Mouse (Mus musculus): Measurements from ENCODE around the gene Pah. TPM values are rescaled to one million over a fixed set of nuclear protein-coding genes. Genes with fewer than 3 reads are reported as not detected.

Pah gene
- polyA plus RNA-seq, 1 experiment: not detected

- H3K27me3 ChIP-seq (ENCODE audit: control insufficient read depth, insufficient read depth, low read length): peaks cover 21% of the 10 kb centered on the region
- H3K4me3 ChIP-seq (ENCODE audit: low read depth, low read length): no peak overlapping the region
- no peaks in the 10 kb centered on the region for H3K4me1 ChIP-seq (ENCODE audit: control insufficient read depth, insufficient read depth, insufficient read length, low read length)
- no peaks in the 10 kb centered on the region for H3K36me3 ChIP-seq (ENCODE audit: control insufficient read depth, insufficient read depth, low read length)
- no peak overlapping the region for H3K27ac ChIP-seq (ENCODE audit: insufficient read depth, low read depth, low read length)
- WGBS: 4% methylated on average over 16 of the region's 16 CpGs
- TF ChIP-seq POLR2A (IDR thresholded peaks at IDR 0.05; ENCODE audit: low read depth, low read length): no peak
- no peak for TF ChIP-seq CTCF (IDR thresholded peaks at IDR 0.05; ENCODE audit: extremely low read depth, insufficient read length, insufficient replicate concordance, low read depth, low read length)
Observed at GRCm38 (mm10) chr10:87488429-87489145, 33.0 kb upstream of the Pah start.

DNA sequence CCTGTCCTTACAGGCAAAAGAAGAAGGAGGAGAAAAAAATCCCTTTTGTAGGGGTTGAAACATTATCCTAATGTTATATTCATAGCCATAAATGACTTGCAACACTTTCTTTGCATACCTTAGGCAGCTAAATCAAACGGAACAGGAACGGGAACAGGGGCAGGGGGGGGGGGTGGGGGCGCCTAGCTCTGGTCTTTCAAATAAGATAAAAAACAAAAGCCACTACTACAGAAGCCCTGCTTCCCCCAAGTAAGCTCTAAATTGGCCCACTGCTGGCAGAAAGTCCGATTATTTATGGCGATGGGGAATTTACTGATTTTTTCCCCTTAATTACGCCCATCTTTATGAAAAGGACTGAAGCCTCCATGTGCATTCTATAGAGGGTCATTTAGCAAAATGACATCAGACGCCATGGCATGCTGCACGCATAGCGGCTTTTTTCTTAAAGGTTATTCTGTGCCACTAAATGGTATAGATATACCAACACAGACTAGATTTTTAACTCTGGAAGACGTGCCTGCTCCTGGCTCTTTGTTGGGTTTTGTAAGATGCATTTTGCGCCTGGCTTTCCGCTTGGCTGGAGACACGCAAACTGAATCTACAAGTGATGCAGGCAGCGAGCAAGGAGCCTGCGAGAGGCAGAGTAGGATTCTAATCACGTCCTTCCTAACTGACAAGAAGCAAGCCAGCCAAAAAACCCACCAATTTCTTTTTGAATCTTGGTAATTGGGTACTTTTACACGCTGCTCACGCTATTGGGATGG is 32.2 kb upstream of the Pah start:
- no peak overlapping the region for H3K27ac ChIP-seq (ENCODE audit: insufficient read depth, low read depth, low read length)
- WGBS: 9% methylated on average over 18 of the region's 18 CpGs
- H3K4me1 ChIP-seq (ENCODE audit: control insufficient read depth, insufficient read depth, insufficient read length, low read length): no peaks in the 10 kb centered on the region
- peaks cover 22% of the 10 kb centered on the region for H3K27me3 ChIP-seq (ENCODE audit: control insufficient read depth, insufficient read depth, low read length)
- no peaks in the 10 kb centered on the region for H3K36me3 ChIP-seq (ENCODE audit: control insufficient read depth, insufficient read depth, low read length)
- TF ChIP-seq CTCF (IDR thresholded peaks at IDR 0.05; ENCODE audit: extremely low read depth, insufficient read length, insufficient replicate concordance, low read depth, low read length) (no peak), POLR2A (IDR thresholded peaks at IDR 0.05; ENCODE audit: low read depth, low read length) (no peak)
- no peak overlapping the region for H3K4me3 ChIP-seq (ENCODE audit: low read depth, low read length)

GRCm38 (mm10) chr10:87490328-87490727 is 31.3 kb upstream of the Pah start:
- WGBS: 12% methylated on average over 2 of the region's 2 CpGs
- H3K4me3 ChIP-seq (ENCODE audit: low read depth, low read length): no peak overlapping the region
- H3K4me1 ChIP-seq (ENCODE audit: control insufficient read depth, insufficient read depth, insufficient read length, low read length): no peaks in the 10 kb centered on the region
- no peak for TF ChIP-seq POLR2A (IDR thresholded peaks at IDR 0.05; ENCODE audit: low read depth, low read length)
- TF ChIP-seq CTCF (IDR thresholded peaks at IDR 0.05; ENCODE audit: extremely low read depth, insufficient read length, insufficient replicate concordance, low read depth, low read length): no peak
- H3K27me3 ChIP-seq (ENCODE audit: control insufficient read depth, insufficient read depth, low read length): peaks cover 22% of the 10 kb centered on the region
- no peak overlapping the region for H3K27ac ChIP-seq (ENCODE audit: insufficient read depth, low read depth, low read length)
- H3K36me3 ChIP-seq (ENCODE audit: control insufficient read depth, insufficient read depth, low read length): no peaks in the 10 kb centered on the region

DNA sequence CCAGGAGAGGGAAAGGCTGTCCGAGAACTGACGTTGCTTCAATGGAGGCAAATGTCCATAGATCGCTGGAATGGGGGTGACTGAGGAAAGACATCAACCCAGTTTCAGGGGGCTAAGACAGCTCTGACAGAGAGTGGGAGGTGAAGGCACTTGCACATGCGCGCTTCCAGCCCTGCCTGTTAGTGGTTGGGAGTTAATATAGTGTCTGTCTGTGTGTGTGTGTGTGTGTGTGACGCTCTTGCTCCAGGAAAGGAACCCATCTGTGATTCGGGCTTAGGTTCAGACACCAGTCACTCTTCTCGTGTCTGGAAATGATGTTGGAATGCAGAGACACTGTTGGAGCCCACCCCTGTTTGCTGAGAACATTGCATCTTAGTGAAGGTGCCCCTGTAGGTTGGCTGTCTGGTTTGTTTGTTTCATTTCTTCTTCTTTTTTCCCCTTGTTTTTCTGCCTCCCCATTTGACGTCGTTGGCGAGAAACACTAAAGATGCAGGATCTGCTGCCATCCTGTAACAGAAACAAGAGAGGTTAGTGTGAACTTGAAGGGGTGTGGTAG is 30.0 kb upstream of the Pah start:
- TF ChIP-seq POLR2A (IDR thresholded peaks at IDR 0.05; ENCODE audit: low read depth, low read length) (no peak), CTCF (IDR thresholded peaks at IDR 0.05; ENCODE audit: extremely low read depth, insufficient read length, insufficient replicate concordance, low read depth, low read length) (no peak)
- 8% methylated on average over 11 of the region's 11 CpGs for WGBS
- no peaks in the 10 kb centered on the region for H3K36me3 ChIP-seq (ENCODE audit: control insufficient read depth, insufficient read depth, low read length)
- H3K4me3 ChIP-seq (ENCODE audit: low read depth, low read length): no peak overlapping the region
- H3K27me3 ChIP-seq (ENCODE audit: control insufficient read depth, insufficient read depth, low read length): peaks cover 20% of the 10 kb centered on the region
- H3K27ac ChIP-seq (ENCODE audit: insufficient read depth, low read depth, low read length): no peak overlapping the region
- no peaks in the 10 kb centered on the region for H3K4me1 ChIP-seq (ENCODE audit: control insufficient read depth, insufficient read depth, insufficient read length, low read length)

GRCm38 (mm10) chr10:87492332-87492660 is 29.3 kb upstream of the Pah start:
- TF ChIP-seq POLR2A (IDR thresholded peaks at IDR 0.05; ENCODE audit: low read depth, low read length) (no peak), CTCF (IDR thresholded peaks at IDR 0.05; ENCODE audit: extremely low read depth, insufficient read length, insufficient replicate concordance, low read depth, low read length) (no peak)
- WGBS: 2% methylated on average over 26 of the region's 26 CpGs
- H3K27ac ChIP-seq (ENCODE audit: insufficient read depth, low read depth, low read length): no peak overlapping the region
- no peaks in the 10 kb centered on the region for H3K36me3 ChIP-seq (ENCODE audit: control insufficient read depth, insufficient read depth, low read length)
- no peak overlapping the region for H3K4me3 ChIP-seq (ENCODE audit: low read depth, low read length)
- H3K4me1 ChIP-seq (ENCODE audit: control insufficient read depth, insufficient read depth, insufficient read length, low read length): no peaks in the 10 kb centered on the region
- peaks cover 20% of the 10 kb centered on the region for H3K27me3 ChIP-seq (ENCODE audit: control insufficient read depth, insufficient read depth, low read length)

DNA sequence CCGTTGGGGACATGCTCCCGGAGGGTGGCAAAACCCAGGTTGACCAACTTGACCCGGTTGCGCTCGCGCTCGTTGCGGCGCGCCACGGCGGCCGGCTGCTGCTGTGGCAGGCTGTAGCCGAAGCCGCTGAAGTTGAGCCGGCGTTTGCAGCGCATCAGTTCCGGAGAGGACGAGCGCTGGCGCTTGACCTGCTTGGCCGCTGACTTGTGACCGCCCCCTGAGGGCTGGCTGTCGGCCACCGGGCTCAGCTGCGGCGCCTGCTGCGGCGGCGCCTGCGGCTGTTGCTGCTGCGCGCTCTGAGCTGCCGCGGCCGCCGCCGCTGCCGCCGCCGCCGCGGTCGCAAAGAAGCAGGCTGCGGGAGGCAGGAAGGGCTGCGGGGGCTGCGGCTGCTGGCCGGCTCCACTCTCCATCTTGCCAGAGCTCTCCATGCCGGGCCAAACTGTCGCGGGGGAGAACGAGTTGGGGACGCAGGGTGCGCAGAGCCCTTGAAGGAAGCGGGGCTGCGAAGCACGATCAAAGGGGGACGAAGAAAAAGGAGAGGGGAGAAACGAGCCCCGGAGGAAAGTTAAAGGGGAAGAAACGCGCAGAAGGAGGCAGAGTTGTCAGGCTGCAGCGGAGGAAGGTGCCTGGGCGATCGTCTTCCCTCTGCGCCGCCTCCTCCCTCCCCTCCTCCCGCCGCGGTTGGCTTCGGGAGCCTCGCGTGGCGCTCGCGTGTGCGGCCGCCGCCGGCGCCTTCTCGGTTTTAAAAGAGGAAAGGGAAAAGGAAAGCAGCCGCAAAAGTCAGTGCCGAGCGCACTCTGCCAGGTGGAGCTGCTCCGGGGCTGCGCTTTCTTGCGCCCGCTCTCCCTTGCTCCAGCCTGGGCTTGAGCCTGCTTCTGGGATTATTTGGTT is 28.7 kb upstream of the Pah start:
- WGBS: 2% methylated on average over 88 of the region's 90 CpGs
- no peak overlapping the region for H3K27ac ChIP-seq (ENCODE audit: insufficient read depth, low read depth, low read length)

More for the DNA sequence above, 28.7 kb upstream of the Pah start:
- H3K27me3 ChIP-seq (ENCODE audit: control insufficient read depth, insufficient read depth, low read length): peaks cover 20% of the 10 kb centered on the region
- TF ChIP-seq CTCF (IDR thresholded peaks at IDR 0.05; ENCODE audit: extremely low read depth, insufficient read length, insufficient replicate concordance, low read depth, low read length) (no peak), POLR2A (IDR thresholded peaks at IDR 0.05; ENCODE audit: low read depth, low read length) (no peak)
- H3K4me3 ChIP-seq (ENCODE audit: low read depth, low read length): peak overlapping the region; percentile 39
- no peaks in the 10 kb centered on the region for H3K36me3 ChIP-seq (ENCODE audit: control insufficient read depth, insufficient read depth, low read length)
- no peaks in the 10 kb centered on the region for H3K4me1 ChIP-seq (ENCODE audit: control insufficient read depth, insufficient read depth, insufficient read length, low read length)
